Mouse (Mus musculus) T-helper 1 cell (primary cell): ENCODE measurements around the gene Kdelr1.

ENCODE experiments used
- in situ Hi-C: fragments of 300-600 bp; cut with MboI, MseI; formaldehyde crosslinking; loops from one replicate; pipeline ENCODE4 v1.15.1; 2025; ENCODE audit warnings: high pct_unique_total_duplicates

Gene Kdelr1

GRCm38 (mm10) chr7:45916056-45917003 is 43.8 kb downstream of the Kdelr1 start:
- in situ Hi-C loops = no loop called here

GRCm38 (mm10) chr7:45917004-45917704 is 44.6 kb downstream of the Kdelr1 start:
- in situ Hi-C loops = no loop called here

GRCm38 (mm10) chr7:45917926-45918325 is 45.4 kb downstream of the Kdelr1 start:
- in situ Hi-C loops = no loop called here

- in situ Hi-C loops = no loop called here
Measured at GRCm38 (mm10) chr7:45919083-45919671, 46.6 kb downstream of the Kdelr1 start.

DNA sequence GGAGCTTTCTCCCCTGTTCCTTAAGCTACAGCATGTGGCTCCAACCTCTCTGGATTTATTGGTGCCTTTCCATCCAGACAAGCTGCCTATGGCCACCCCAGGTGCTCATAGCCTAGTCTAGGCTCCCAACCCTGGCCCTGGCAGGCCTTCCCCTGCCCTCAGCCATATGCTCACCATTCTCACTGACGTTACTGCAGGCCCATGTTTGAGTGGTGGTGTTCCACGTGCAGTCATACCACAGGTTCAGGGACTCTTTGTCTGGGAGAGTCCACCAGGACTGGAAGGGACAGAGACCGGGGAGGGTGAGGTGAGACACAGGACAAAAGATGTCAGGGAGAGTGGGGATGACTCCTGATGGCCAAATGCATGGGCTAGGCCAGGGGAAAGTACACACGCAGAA is 47.2 kb downstream of the Kdelr1 start:
- in situ Hi-C loops = no loop called here

GRCm38 (mm10) chr7:45920583-45921241 is 48.1 kb downstream of the Kdelr1 start:
- in situ Hi-C loops = no loop called here

DNA sequence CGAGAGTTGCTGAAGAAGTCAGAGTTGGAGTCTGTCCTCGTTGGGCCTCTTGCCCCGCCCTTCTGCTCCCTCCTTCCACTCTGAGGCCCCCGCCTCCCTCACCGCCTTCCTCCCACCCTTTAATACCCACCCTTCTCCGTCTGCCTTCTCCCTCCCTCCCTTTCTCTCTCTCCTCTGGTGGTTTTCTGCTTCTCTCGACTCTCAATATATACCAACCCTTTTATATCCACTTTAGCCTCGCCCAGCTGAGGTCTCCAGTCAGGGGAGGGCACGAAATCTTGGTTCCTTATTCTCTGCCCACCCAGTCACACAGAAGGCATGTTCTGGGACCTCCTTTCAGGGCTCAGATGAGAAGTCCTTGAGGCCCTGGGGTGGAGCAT is 48.7 kb downstream of the Kdelr1 start, which contains the start of gene Emp3:
Gene Emp3, minus strand, starts transcription at position 163 of the 380 bp plus-strand sequence.
- in situ Hi-C loops = no loop called here

- in situ Hi-C loops = no loop called here
Measured at GRCm38 (mm10) chr7:45921950-45922600, 49.5 kb downstream of the Kdelr1 start.

GRCm38 (mm10) chr7:45922928-45923761 is 50.6 kb downstream of the Kdelr1 start:
- in situ Hi-C loops = no loop called here

- in situ Hi-C loops = no loop called here
Measured at GRCm38 (mm10) chr7:45923762-45924428, 51.3 kb downstream of the Kdelr1 start, which contains the start of gene Ccdc114. TSS of gene Ccdc114 (plus strand) at chr7:45924072.

- in situ Hi-C loops = no loop called here
Measured at GRCm38 (mm10) chr7:45924429-45924816, 51.9 kb downstream of the Kdelr1 start.

GRCm38 (mm10) chr7:45928626-45929295 is 56.2 kb downstream of the Kdelr1 start:
- in situ Hi-C loops = no loop called here

- in situ Hi-C loops = no loop called here
Measured at GRCm38 (mm10) chr7:45929688-45930087, 57.1 kb downstream of the Kdelr1 start.
